Mouse (Mus musculus) heart, embryonic 15.5 days (tissue): Measurements from ENCODE around the gene Cenpm. TPM values are rescaled to one million over a fixed set of nuclear protein-coding genes. Genes with fewer than 3 reads are reported as not detected.
"Not testable (repeated sequence)": the region's sequence is repeated elsewhere in the genome, so short reads cannot be mapped to it uniquely, and the experiment has no call there.

Source experiments
- ATAC-seq: fragments of 200-750 bp; cut with Nextera tagmentation; replicated peaks from 2 replicates; pipeline ENCODE4 v1.8.0; 2017; ENCODE audit warnings: low read depth, moderate TSS enrichment; ENCODE audit not compliant: insufficient number of reproducible peaks, insufficient read depth, low FRiP score
- H3K27ac ChIP-seq: fragments of 300-500 bp; sonication (generic); 2 replicates; pipeline ENCODE4 v1.5.1; 2015; ENCODE audit warnings: mild to moderate bottlenecking, inconsistent platforms
- H3K27me3 ChIP-seq: fragments of 300-500 bp; sonication (generic); 2 replicates; pipeline ENCODE4 v1.6.1; 2015; ENCODE audit warnings: inconsistent platforms
- H3K36me3 ChIP-seq: fragments of 300-500 bp; sonication (generic); 2 replicates; pipeline ENCODE4 v1.6.1; 2015; ENCODE audit warnings: mild to moderate bottlenecking, inconsistent platforms
- H3K4me1 ChIP-seq: fragments of 300-500 bp; sonication (generic); replicated peaks from 2 replicates; pipeline ENCODE4 v1.6.1; 2015; ENCODE audit warnings: inconsistent platforms
- H3K4me2 ChIP-seq: fragments of 300-500 bp; sonication (generic); 2 replicates; pipeline ENCODE4 v1.6.1; 2015; ENCODE audit warnings: inconsistent platforms, mild to moderate bottlenecking, moderate library complexity
- H3K4me3 ChIP-seq: fragments of 300-500 bp; sonication (generic); 2 replicates; pipeline ENCODE4 v1.5.1; 2015; ENCODE audit warnings: mild to moderate bottlenecking, inconsistent platforms
- H3K9ac ChIP-seq: fragments of 300-500 bp; sonication (generic); 2 replicates; pipeline ENCODE4 v1.6.1; 2015; ENCODE audit warnings: mild to moderate bottlenecking, inconsistent platforms
- H3K9me3 ChIP-seq: fragments of 300-500 bp; sonication (generic); replicated peaks from 2 replicates; pipeline ENCODE4 v1.6.1; 2016; ENCODE audit warnings: inconsistent platforms
- WGBS: fragments of 180-500 bp; shearing (Covaris S2); methylation state at CpG from one replicate; pipeline ENCODE4 v1.1.7; 2015; ENCODE audit warnings: mixed read lengths; 5-methylcytosine and 5-hydroxymethylcytosine counted together
- polyA plus RNA-seq: library from polyadenylated mRNA; unstranded; fragments of >200 nt; fragmentation: Nextera tagmentation; extraction: Ambion mirVana; gene quantifications from 2 replicates; pipeline ENCODE4 v1.2.1, GENCODE M21; 2015

Gene Cenpm
- polyA plus RNA-seq, 1 experiment from 2014 or later = 55.7 TPM

- Histone ChIP-seq H3K27ac (no peak overlapping the region), H3K27me3 (peaks cover 48% of the 10 kb centered on the region), H3K9me3 (no peaks in the 10 kb centered on the region), H3K4me2 (no peak overlapping the region), H3K36me3 (no peaks in the 10 kb centered on the region), H3K4me3 (no peak overlapping the region), H3K4me1 (peaks cover 21% of the 10 kb centered on the region), H3K9ac (no peak overlapping the region)
- ATAC-seq = no peak
- 4% methylated on average over 5 of the region's 5 CpGs for WGBS
Observed at GRCm38 (mm10) chr15:82271201-82271600, 26.7 kb upstream of the Cenpm start.

DNA sequence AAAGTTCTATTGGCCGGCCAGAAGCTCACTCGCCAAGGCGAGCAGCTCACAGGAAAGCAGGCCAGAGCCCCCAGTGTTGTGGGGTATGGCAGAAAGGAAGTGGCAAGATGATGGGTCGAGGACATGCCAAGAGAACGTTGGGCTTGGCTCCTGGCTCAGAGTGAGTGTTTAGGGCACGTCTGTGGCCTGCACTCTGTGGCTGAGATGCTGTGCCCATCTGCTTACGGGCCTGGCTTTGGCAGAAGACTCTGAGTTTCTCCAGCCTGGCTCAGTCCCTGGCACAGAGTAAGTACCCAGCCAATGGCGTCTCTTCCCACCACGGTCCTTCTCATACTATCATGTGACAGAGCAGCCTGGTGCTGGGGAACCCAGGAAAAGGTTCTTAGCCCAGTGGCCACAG, 24.2 kb upstream of the Cenpm start:
- WGBS = 79% methylated on average over 9 of the region's 9 CpGs
- no peak overlapping the region for H3K27ac ChIP-seq
- no peaks in the 10 kb centered on the region for H3K36me3 ChIP-seq
- ATAC-seq = no peak
- H3K4me3 ChIP-seq = no peak overlapping the region
- H3K9ac ChIP-seq = no peak overlapping the region
- H3K9me3 ChIP-seq = no peaks in the 10 kb centered on the region
- no peak overlapping the region for H3K4me2 ChIP-seq
- peaks cover 23% of the 10 kb centered on the region for H3K27me3 ChIP-seq
- H3K4me1 ChIP-seq = peaks cover 13% of the 10 kb centered on the region

- no peak overlapping the region for H3K9ac ChIP-seq
- no peaks in the 10 kb centered on the region for H3K36me3 ChIP-seq
- H3K4me1 ChIP-seq = peaks cover 13% of the 10 kb centered on the region
- no peak overlapping the region for H3K27ac ChIP-seq
- ATAC-seq = no peak
- peaks cover 17% of the 10 kb centered on the region for H3K27me3 ChIP-seq
- H3K9me3 ChIP-seq = no peaks in the 10 kb centered on the region
- H3K4me2 ChIP-seq = no peak overlapping the region
- WGBS = 34% methylated on average over 3 of the region's 3 CpGs
- no peak overlapping the region for H3K4me3 ChIP-seq
Observed at GRCm38 (mm10) chr15:82268185-82268584, 23.6 kb upstream of the Cenpm start.

DNA sequence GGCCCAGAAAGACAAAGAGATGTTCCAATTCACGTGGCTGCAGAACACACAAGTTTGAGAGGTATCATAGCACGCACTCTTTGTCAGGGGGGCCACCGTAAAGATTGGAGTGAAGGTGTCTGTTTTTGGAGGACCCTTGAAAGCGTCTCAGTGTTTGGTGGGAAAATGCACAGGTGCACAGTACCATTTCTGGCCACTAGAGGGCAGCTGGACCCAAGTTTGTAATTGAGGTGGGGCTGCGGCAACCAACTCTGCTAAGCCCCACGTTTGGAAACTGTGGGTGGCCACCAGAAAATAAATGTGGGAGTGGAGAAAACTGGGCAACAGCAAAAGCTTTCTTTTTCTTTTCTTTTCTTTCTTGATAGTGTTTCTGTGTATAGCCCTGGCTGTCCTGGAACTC, 21.8 kb upstream of the Cenpm start:
- Histone ChIP-seq H3K4me2 (no peak overlapping the region), H3K36me3 (no peaks in the 10 kb centered on the region), H3K4me3 (no peak overlapping the region), H3K27me3 (peaks cover 1% of the 10 kb centered on the region), H3K9ac (no peak overlapping the region), H3K9me3 (no peaks in the 10 kb centered on the region), H3K27ac (no peak overlapping the region), H3K4me1 (peaks cover 21% of the 10 kb centered on the region)
- no peak for ATAC-seq
- WGBS = 11% methylated on average over 6 of the region's 6 CpGs

DNA sequence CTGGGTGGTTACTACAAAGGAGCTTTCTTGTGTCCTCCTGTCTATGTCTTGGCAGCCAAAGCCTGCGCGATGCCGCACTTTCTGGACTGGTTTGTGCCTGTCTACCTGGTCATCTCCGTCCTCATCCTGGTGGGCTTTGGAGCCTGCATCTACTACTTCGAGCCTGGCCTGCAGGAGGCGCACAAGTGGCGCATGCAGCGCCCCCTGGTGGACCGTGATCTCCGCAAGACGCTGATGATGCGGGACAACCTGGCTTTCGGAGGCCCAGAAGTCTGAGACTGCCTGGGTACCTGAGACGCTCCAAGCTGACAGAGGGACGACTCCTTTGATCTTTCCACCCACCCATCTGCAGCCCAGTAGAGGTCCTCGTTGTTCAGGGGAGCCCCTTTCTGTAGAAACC, 15.0 kb upstream of the Cenpm start:
- Histone ChIP-seq H3K4me1 (peaks cover 16% of the 10 kb centered on the region), H3K27me3 (peaks cover 6% of the 10 kb centered on the region; the same call in 1 of the 2 replicates), H3K4me3 (no peak overlapping the region), H3K27ac (no peak overlapping the region), H3K4me2 (no peak overlapping the region), H3K9ac (no peak overlapping the region), H3K36me3 (no peaks in the 10 kb centered on the region), H3K9me3 (no peaks in the 10 kb centered on the region)
- ATAC-seq = no peak
- WGBS = 15% methylated on average over 16 of the region's 16 CpGs

- no peak overlapping the region for H3K27ac ChIP-seq
- no peaks in the 10 kb centered on the region for H3K36me3 ChIP-seq
- H3K4me2 ChIP-seq = no peak overlapping the region
- WGBS = 25% methylated on average over 10 of the region's 10 CpGs
- H3K4me3 ChIP-seq = no peak overlapping the region
- no peak overlapping the region for H3K9ac ChIP-seq
- peaks cover 6% of the 10 kb centered on the region; the same call in 1 of the 2 replicates for H3K27me3 ChIP-seq
- peaks cover 6% of the 10 kb centered on the region for H3K4me1 ChIP-seq
- H3K9me3 ChIP-seq = no peaks in the 10 kb centered on the region; the same call in 1 of the 2 replicates
- ATAC-seq = no peak
Observed at GRCm38 (mm10) chr15:82255944-82256383, 11.4 kb upstream of the Cenpm start.

GRCm38 (mm10) chr15:82255248-82255647, 10.7 kb upstream of the Cenpm start:
- Histone ChIP-seq H3K27me3 (peaks cover 6% of the 10 kb centered on the region; the same call in 1 of the 2 replicates), H3K4me2 (no peak overlapping the region), H3K4me3 (no peak overlapping the region), H3K36me3 (no peaks in the 10 kb centered on the region), H3K27ac (no peak overlapping the region), H3K9me3 (no peaks in the 10 kb centered on the region; the same call in 1 of the 2 replicates), H3K9ac (no peak overlapping the region), H3K4me1 (peaks cover 6% of the 10 kb centered on the region)
- ATAC-seq = no peak
- WGBS = 40% methylated on average over 4 of the region's 4 CpGs

GRCm38 (mm10) chr15:82252097-82252496, 7.5 kb upstream of the Cenpm start, which contains the start of gene 1500009C09Rik:
TSS of gene 1500009C09Rik (plus strand) at chr15:82252397.
- no peak within 1 kb of the TSS for H3K4me3 ChIP-seq
- ATAC-seq = no peak
- no peaks in the 10 kb centered on the region; the same call in 1 of the 2 replicates for H3K9me3 ChIP-seq
- 73% methylated on average over 6 of the region's 6 CpGs for WGBS
- no peak within 1 kb of the TSS for H3K4me2 ChIP-seq
- H3K36me3 ChIP-seq = no peaks in the 10 kb centered on the region
- peaks cover 4% of the 10 kb centered on the region; the same call in 1 of the 2 replicates for H3K27me3 ChIP-seq
- H3K4me1 ChIP-seq = peaks cover 4% of the 10 kb centered on the region
- H3K9ac ChIP-seq = no peak within 1 kb of the TSS
- no peak within 1 kb of the TSS for H3K27ac ChIP-seq

- Histone ChIP-seq H3K27me3 (peaks cover 4% of the 10 kb centered on the region; the same call in 1 of the 2 replicates), H3K36me3 (no peaks in the 10 kb centered on the region), H3K9ac (no peak overlapping the region), H3K27ac (no peak overlapping the region), H3K4me3 (no peak overlapping the region), H3K4me2 (no peak overlapping the region), H3K4me1 (peaks cover 4% of the 10 kb centered on the region), H3K9me3 (no peaks in the 10 kb centered on the region; the same call in 1 of the 2 replicates)
- WGBS = 94% methylated on average over 3 of the region's 3 CpGs
- ATAC-seq = no peak
Observed at GRCm38 (mm10) chr15:82251579-82251978, 7.0 kb upstream of the Cenpm start.

- Histone ChIP-seq H3K27me3 (no peaks in the 10 kb centered on the region), H3K4me3 (no peak overlapping the region), H3K27ac (no peak overlapping the region), H3K36me3 (no peaks in the 10 kb centered on the region), H3K9me3 (no peaks in the 10 kb centered on the region; the same call in 1 of the 2 replicates), H3K4me2 (no peak overlapping the region), H3K4me1 (peaks cover 7% of the 10 kb centered on the region), H3K9ac (no peak overlapping the region)
- 67% methylated on average over 3 of the region's 3 CpGs for WGBS
- ATAC-seq = no peak
Observed at GRCm38 (mm10) chr15:82247131-82247776, 2.7 kb upstream of the Cenpm start.

DNA sequence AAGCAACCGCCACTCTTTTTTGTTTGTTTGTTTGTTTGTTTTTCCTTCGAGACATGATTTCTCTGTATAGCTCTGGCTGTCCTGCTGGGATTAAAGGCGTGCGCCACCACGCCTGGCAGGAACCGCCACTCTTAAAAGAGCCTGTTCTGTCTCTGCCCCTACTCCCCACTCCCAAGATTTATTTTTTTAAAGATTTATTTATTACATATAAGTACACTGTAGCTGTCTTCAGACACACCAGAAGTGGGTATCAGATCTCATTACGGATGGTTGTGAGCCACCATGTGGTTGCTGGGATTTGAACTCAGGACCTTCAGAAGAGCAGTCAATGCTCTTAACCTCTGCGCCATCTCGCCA, 235 bp upstream of the Cenpm start:
- 0 out of 2 replicates have a peak, but pooled peaks have one; percentile 2 for ATAC-seq
- not testable (repeated sequence) for H3K4me1 ChIP-seq, H3K36me3 ChIP-seq, H3K27me3 ChIP-seq, H3K9me3 ChIP-seq
- H3K9ac ChIP-seq = peak overlapping the region; percentile 64
- H3K4me3 ChIP-seq = peak overlapping the region; percentile 89
- peak overlapping the region; percentile 92 for H3K4me2 ChIP-seq
- peak overlapping the region; percentile 84 for H3K27ac ChIP-seq
- 21% methylated on average over 9 of the region's 9 CpGs for WGBS

- Histone ChIP-seq H3K27ac (peak overlapping the region; percentile 84; the same call in 1 of the 2 replicates), H3K4me1 (peaks cover 7% of the 10 kb centered on the region), H3K36me3 (no peaks in the 10 kb centered on the region), H3K9me3 (no peaks in the 10 kb centered on the region), H3K4me2 (peak overlapping the region; percentile 92), H3K9ac (peak overlapping the region; percentile 64), H3K4me3 (peak overlapping the region; percentile 89), H3K27me3 (no peaks in the 10 kb centered on the region)
- ATAC-seq = no peak
- 1% methylated on average over 12 of the region's 12 CpGs for WGBS
Observed at GRCm38 (mm10) chr15:82243742-82244114, 820 bp downstream of the Cenpm start.
